Mouse (Mus musculus) urinary bladder, postnatal 4 days (tissue): ENCODE data around the gene Psmf1.

Source experiments
- DNase-seq, 2 experiments: peaks; one replicate each; pipeline ENCODE4 v3.0.0; 2021 to 2022; ENCODE audit warnings: low spot score in 2 of 2

Psmf1 gene

DNA sequence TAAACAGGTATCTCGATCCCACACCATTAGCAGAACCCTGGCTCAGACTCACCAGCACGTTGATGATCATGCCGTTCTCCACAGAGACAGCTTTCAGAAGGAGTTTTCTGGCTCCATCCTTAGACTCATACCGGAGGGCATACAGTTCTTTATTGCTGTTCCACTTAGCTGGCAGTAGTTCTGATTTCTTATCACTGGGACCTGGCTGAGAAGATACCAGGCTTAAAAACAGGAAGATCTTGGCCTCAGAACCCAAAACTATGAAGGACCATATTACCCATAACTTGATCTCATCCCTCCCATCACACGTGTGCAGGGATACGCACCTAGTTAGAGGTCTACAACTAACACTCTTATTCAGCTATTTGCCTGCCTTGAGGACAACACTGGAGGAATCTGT lies 8.6 kb downstream of the Psmf1 start:
- DNase-seq: no peak

DNA sequence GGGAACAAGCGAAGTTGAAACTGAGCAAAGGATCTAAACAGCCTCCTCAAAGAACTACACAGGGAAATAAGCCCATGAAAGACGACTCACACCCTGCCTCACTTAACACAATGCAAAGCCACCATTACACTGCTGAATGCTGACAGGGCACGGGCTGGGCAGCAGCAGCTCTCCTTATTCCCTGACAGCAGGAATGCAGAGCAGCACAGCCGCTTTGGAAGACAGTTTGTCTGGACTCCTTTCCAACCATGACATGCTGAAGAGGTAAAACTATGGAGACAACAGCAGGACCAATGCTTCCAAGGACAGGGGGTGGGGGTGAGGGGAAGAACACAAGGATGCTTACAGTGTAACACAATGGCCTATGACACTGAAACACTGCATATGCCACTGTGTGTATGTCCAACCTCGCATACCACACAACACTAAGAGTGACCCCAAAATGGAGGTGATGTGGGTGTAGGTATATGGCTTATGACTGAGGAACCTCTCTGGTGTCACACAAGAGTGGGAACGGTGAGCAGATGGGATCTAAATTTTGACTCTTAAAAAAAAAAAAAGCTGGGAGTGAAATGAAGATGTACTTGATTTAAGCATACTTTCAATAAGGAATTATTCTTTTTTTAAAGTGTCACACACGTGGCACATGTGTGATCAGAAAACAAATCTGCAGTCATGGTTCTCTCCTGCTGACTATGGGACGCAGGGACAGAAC lies 10.7 kb downstream of the Psmf1 start:
- DNase-seq: no peak

DNA sequence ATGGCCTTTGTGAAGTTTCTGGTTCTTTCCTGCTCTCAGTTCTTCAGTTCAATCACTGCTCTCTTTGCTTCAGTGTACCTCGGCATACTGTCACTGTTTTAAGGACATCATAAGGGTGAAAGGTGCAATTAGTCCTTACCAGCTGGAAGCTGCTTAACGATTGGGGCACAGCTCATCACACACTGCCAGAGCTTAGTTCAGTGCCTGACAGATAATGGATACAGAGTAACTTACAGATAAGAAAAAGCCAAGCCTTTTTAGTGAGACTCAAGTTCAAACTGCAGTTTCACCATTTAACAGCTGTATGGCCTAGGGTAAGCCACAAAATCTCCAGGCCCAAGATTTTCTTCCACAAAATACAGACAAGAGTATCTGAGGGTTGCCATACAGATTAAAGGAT lies 19.9 kb downstream of the Psmf1 start:
- no peak for DNase-seq

DNA sequence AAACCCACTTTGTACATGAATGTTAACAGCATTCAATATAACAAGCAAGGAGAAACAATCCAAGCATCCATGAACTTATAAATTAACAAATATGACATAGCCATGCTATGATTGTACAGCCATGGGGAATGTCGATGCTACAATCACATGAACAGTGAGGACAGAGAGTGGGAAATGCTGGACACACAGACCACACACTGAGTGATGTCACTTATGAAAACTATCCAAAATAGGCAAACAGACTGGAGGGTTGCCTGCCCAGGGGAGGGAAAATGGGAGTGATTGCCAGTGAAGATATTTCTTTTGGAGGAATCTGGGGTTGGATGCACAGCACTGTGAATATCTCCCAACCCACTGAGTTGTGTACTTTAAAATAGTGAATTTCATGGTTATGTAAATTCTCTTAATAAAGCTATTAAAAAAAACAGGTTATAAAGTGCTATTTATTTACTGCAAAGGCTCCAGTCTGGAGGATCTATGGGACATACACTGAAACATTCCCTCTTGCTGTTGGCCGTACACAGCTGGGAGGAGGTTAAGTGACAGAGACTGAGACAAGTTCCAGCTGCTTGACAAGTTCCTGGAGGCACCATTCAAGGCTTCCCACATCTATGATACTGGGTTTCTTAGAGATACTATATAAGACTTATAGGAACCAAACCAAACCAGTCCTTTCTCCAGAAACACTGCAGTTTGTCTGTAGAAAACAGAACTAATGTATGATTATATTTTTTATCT lies 27.5 kb downstream of the Psmf1 start:
- DNase-seq: no peak

DNA sequence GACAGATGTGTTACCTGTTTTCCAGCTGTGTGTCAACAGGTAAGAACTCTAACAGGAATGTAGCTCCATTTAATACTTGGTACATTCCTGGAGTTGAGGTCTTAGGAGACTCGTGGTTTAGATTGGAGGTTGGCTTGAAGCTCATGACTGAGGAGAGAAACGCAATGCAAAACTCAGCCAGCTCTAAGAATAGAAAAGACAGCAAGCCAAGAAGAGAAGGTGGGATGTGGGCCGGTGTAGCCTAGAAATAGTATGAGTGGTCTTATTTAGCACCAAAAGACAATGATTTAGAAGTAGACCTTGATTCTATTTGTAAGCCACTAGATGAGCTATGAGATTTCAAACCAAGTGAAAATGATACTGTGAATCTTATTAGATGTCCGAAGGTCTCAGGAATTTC lies 28.5 kb downstream of the Psmf1 start:
- no peak for DNase-seq

DNA sequence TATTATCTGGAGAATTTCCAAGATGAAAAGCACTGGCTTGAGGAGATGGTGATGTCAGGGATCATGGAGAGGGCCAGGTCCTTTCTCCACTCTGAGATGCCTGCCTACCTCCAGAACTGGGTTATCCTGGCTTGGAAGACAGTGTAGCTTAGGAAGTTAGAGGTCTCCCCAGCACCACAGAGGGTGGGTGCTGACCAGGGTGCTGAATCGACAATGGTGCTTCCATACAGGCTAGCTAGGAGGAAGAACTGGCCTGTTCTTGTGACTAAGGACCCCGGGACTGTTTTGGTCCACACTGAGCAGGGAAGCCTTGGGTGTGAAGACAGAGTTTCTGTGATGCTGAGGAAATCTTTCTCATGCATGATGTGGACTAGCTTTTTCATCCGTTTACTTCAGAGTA lies 31.3 kb downstream of the Psmf1 start:
- no peak for DNase-seq

DNA sequence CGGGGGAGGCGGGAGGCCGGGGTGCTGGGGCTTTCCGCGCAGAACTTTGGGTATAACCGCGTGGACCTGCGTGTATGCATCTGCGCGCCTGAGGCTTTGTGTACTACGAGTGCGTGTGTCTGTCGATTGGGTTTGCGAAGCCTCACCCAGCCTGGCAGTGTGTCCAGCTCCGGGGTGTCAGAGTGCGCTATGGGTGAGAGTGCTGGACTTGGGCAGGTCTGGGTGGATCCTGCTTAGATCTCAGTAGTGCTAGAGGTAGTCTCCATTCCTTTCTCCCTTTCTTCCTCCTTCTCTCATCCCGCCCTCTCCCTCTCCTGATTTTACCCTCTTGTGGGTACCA lies 41.2 kb downstream of the Psmf1 start:
- no peak for DNase-seq

DNA sequence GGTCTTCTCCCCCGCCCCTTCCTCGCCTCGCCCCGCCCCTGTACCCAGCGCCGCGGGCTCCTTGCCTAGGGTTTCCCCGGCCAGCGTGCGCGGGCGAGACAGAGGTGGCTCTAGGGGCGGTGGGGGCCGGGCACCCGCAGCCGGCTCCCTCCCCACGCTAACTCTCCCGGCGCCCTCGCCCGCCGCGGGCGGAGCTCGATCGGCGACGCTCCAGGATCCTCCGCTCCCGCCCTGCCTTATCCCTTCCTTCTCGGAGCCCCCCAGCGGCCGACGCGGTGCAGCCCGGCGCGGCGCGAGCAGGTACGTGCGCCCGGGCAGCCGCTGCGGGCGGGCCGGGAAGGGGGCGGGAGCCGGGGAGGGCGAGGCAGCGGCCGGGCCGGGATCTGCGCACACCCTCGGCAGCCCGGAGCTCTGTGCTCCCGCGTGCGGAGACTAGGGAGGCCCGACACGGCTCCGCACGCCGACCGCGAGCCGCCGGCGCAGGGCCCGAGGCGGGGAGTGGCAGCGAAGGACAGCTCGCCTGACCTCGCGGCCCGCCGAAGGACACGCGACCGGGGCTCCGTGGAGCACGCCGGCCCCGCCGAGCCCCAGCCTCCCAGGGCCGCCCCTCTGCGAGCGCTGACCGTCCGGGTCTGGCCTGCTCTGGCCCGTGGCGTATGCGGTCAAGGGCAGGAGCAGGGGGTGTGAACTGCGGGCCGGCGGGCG lies 41.7 kb downstream of the Psmf1 start:
- DNase-seq: no peak

DNA sequence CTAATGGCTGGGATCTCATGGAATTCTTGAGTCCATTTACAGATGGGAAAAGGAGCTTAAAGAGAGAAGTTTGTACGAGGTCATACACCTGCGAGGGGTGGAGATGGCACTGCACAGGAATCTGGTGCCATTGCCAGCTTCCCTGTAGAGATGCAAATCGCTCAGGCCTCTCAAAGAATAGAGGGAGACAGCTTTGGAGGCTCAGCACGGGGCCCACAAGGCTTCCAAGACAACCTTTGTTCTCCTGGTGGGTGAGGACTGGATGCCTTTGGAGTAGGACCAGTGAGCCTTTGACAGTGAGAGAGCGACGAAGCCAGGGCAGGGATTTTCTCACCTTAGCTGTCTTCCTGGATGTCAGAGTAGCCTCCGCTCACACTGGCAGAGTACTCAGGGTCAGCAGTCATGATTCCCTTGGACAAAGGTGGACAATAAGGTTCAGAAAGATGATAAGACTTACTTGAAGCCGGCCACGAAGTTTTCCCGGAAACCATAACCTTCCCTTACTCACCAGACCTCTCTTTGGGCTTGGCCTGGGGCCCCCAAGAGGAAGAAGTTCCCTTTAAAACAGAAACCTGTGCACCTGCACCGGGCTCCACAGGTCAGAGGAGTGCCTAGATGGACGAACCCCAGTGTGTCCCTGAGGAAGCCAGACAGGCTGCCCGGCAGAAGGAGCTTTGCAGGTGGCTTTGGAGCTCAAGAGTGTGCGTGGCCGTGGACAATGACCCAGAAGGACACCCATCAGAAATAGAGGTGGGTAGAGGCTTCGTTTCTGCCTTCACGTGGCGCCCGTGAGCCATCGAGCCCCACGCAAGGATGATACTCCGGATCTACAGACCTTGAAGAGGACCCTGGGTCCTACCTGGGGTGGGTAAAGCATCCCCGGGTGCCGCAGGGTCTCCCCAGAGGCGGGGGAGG lies 42.5 kb downstream of the Psmf1 start, which contains the start of gene Tmem74b:
Gene Tmem74b, plus strand, starts transcription at position 778 of the 915 bp plus-strand sequence.
- no peak for DNase-seq

DNA sequence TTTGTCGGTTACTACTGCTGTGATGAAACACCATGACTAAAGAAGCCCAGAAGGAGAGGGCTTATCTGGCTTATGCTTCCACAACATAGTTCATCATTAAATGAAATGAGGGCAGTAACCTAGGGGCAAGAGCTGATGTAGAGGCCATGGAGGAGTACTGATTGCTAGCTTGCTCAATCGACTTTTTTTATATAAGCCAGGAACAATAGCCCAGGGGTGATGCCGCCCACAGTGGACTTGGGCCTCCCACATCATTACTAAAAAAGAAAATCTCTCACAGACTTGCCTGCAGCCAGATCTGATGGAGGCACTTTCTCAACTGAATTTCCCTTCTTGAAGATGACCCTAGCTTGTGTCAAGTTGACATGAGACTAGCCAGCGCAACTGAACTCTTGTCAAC lies 61.0 kb downstream of the Psmf1 start:
- no peak for DNase-seq

DNA sequence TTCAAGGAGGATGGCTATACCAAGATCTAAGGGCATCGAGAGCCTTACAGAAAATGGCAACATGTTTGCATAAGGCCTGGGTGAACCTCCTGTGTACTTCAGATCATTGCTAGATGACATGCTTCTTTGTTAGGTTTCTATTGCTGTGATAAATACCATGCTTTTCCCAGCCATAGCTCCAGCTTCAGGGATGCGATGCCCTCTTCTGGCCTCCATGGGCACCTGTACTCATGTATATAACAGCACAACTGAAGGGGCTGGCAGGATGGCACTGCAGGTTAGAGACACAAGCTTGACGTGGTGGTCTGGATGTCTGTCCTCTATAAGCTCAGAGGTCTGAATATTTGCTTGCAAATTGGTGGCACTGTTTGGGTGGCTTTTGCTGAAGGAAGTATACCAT lies 61.6 kb downstream of the Psmf1 start:
- no peak for DNase-seq

DNA sequence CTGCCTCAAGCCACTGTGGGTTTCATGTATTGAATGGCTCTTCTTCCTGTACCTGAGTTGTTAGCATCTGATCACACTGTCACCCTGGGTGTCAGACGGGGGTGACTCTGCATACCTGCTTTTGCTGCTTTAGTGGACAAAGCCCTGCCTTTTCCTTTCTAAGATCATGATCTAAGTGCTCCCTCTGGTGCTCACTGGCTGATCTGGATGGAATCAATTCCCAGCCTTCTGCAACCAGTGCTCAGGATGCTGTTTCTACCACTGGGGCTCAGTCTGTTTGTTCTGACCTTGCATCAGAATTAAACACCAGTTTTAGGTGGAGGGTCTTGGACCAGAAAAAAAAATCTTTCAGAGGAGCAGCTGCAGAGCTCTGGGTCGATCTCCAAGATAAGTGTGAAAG lies 67.8 kb downstream of the Psmf1 start:
- no peak for DNase-seq

DNA sequence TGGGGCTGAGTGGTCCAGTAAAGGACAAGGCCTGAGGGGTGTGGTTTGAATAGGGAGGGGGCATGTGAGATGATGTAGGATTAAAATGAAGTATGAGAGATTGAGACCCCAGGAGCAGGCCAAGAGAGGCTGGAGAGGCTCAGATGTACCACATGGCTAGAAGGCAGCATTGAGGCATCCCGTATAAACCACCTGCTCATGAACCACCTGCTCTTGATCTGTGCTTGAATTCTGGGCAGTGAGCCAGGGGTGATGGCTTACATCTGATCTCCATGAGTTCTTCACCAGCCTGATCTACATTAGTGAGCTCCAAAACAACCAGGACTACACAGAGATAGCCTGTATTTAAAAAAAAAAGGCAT lies 73.0 kb downstream of the Psmf1 start:
- no peak for DNase-seq

DNA sequence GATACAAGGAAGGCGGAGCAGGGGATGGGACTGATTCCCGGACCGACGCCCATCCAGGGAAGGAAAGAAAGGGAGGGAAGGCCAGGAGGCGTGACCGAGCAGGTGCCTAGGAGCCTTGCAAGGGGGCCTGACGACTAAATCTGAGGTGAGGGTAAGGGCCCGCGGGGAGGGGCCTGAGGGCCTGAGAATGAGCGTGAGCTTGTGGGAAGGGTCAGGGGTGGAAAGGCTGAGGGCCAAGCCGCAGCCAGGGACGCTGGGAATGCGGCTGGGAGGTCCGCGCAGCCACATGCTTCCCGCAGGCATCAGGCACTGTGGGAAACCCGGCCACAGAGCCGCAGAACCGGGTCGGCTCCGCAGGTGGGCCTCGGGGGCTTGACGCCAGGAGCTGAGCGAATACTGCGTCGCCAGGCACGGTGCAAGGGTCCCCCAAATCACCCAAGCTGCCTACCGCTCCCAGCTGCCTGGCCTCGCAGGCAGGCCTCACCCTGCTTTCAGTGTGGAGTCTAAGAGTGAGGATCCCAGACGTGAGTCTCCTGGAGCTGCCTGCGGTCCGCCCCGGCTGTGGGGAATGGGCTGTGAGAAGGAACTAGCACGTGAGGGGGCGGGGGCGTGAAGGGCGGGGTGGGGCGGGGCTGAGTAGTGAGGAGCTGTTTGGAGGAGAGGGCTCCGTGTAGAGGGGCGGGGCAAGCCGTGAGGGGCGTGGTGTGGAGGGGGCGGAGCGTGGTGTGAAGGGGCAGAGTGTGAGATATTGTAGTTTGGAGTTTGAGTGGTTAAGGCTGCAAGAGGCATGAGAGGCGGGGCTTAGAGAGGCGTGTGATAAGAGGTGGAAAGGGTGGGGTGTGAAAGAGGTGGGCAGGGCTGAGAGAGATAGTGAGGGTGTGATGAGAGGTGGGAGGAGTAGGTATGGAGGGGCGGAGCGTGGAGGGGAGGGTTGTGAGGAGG lies 73.7 kb downstream of the Psmf1 start:
- no peak for DNase-seq

DNA sequence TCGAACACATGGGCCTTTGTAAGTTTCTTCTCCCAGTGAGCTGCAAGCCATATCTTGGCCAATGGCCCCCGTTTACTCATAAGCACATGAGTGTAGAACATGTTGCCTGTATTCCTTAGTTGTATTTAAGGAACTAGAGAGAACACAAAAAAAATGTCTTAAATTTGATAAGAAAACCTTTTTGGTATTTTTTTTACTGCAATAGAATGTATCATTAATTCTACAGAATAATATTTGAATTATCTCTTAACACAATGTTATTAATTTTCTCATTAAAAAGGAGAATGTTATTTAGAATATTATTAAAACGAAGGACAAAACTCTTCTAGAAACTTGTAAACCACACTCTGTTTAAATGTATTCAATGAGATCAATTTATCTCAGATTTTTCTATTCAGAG lies 75.6 kb downstream of the Psmf1 start, which contains the start of gene Rad21l:
Gene Rad21l, minus strand, starts transcription at position 101 of the 400 bp plus-strand sequence.
- DNase-seq: no peak
